Mouse (Mus musculus) lung, adult 2 months (tissue): ENCODE results near the gene Tmem52b. TPM values are rescaled to one million over a fixed set of nuclear protein-coding genes. Genes with fewer than 3 reads are reported as not detected.
"Not testable (repeated sequence)": the region's sequence is repeated elsewhere in the genome, so short reads cannot be mapped to it uniquely, and the experiment has no call there.

Experiments
- DNase-seq: peaks from one replicate; pipeline ENCODE4 v3.0.0; 2022
- H3K4me1 ChIP-seq: fragments of 200-500 bp; 2 replicates; pipeline ENCODE4 v1.6.1; 2011; ENCODE audit warnings: low read length; ENCODE audit not compliant: control insufficient read depth, insufficient read depth
- H3K4me3 ChIP-seq: fragments of 200-500 bp; replicated peaks from 2 replicates; pipeline ENCODE3; 2011; ENCODE audit warnings: low read depth, mild to moderate bottlenecking, control low read depth, low read length; ENCODE audit errors: extremely low read depth
- CTCF ChIP-seq: fragments of 200-500 bp; IDR thresholded peaks from 2 replicates; pipeline ENCODE4 v1.5.1; 2011; ENCODE audit warnings: mild to moderate bottlenecking, low read length, control low read depth; ENCODE audit not compliant: insufficient read depth
- POLR2A ChIP-seq: fragments of 200-500 bp; IDR thresholded peaks from 2 replicates; pipeline ENCODE4 v1.6.1; 2011; ENCODE audit warnings: low read depth, mild to moderate bottlenecking, control low read depth, low read length, borderline replicate concordance; ENCODE audit errors: extremely low read depth
- WGBS: fragments of 180-500 bp; shearing (Covaris S2); methylation state at CpG from one replicate; pipeline ENCODE4 v1.1.7; 2018; 5-methylcytosine and 5-hydroxymethylcytosine counted together
- polyA plus RNA-seq: library from polyadenylated mRNA; depleted of rRNA; stranded (reverse); fragments of >200 nt; gene quantifications from 2 replicates; pipeline ENCODE4 v1.2.3, GENCODE M21; 2012; rRNA removed

Tmem52b gene
- 0.17 and 0.26 TPM in 2 replicates for polyA plus RNA-seq

DNA sequence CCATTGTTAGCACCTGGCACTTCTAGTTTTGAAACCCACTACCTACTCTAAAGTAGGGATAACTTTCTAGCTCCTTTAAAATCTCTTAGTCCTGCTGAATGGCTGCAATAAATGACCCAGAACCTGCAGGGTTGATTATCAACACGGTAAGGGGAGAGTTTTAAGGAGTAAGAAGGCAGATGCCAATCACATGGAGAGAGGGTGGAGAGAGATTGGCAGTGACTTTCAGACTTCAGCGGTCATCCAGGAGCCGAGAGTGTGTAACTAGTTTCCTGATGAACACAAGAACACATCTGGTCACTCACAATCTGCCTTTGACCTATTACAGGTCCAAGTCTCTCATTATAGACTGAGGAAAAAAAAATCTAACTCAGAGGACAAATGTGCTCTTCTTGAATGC is at the start of gene Tmem52b:
Tmem52b (plus strand) TSS at position 189 of the 400 bp plus-strand sequence.
- peaks cover 4% of the 10 kb centered on the region for H3K4me1 ChIP-seq
- TF ChIP-seq CTCF (no peak), POLR2A (no peak)
- no peak for DNase-seq
- H3K4me3 ChIP-seq, result no peak within 1 kb of the TSS
- WGBS, result 67% methylated on average over 3 of the region's 3 CpGs

DNA sequence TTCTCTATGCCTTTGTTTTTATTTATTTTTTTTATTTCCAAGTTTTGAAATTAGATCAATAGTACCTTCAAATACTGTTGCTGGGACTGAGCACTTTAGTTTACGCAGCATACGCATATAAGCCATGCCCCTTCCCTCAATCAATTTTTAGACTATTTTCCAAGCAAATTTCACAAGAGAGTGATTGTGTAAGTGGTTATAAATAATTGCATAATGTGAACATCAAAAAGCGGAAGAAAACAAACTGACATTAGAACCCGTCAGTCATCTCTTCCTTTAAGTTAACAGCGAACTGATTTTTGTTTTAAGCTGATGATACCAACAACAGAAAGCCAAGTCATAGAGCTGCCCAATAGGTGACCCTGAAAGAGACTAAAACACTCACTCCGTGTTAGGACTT is 41.0 kb upstream of the Tmem52b start:
- TF ChIP-seq CTCF (no peak), POLR2A (no peak)
- no peak for DNase-seq
- peak overlapping the region; percentile 16 for H3K4me3 ChIP-seq
- WGBS, result 71% methylated on average over 6 of the region's 6 CpGs
- no peaks in the 10 kb centered on the region for H3K4me1 ChIP-seq

DNA sequence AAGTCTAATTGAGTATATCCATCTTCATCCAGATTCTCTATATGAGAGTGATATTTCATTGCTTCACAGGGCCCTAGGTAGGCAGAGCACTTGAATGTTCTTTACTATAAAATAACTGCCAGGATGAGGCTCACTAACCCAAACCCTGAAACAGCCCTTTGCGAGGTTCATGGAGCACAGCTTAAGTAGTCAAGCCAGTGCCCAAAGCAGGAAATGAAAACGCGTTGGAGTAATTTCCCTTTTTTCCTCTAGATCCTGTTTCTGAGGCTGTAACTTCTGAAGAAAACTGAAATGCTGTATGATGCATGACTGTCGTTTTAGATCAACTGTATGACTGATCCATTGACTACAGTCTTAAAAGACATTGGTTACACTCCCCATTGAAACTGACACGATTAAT is 39.7 kb upstream of the Tmem52b start:
- no peak for TF ChIP-seq CTCF
- TF ChIP-seq POLR2A, result no peak
- no peak overlapping the region for H3K4me3 ChIP-seq
- no peaks in the 10 kb centered on the region; the same call in 1 of the 2 replicates for H3K4me1 ChIP-seq
- WGBS, result 62% methylated on average over 5 of the region's 5 CpGs
- DNase-seq, result no peak

DNA sequence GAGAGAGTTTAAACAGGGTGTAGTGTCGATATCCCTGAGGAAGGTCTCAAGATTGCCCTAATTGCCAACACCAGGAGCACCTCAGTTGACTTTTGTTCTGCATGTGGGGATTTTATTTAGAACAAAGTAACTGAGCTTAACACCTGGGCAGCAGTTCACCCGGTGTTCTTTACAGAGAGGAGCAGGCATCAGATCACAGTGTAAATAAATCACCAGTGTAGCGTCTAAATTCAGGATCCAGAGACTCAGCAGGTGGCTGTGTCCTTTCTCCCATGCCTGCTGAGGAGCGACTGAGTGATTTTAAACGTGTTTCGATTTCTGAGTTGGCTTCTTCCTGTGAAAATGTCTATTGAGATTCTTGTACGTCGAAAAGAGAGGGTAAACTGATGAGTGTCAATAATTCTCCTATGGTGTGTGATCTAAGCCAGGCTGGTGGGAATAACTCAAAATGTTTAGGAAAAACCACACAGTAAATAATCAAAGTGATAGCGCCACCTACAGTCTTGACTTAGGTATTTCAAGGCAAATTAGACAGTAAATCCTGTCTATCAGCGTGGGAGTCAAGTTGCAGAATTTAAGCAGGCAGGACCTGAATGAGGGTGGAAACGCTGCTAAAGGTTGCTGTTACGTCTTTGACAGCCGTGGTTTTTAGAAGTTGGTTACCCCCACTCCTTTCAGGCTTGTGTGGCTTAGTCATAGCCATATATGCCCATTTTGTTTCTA is 35.8 kb upstream of the Tmem52b start:
- no peak overlapping the region for H3K4me3 ChIP-seq
- no peak for DNase-seq
- H3K4me1 ChIP-seq, result no peaks in the 10 kb centered on the region; the same call in 1 of the 2 replicates
- TF ChIP-seq CTCF, result peak; percentile 29; the same call in 1 of the 2 replicates
- no peak for TF ChIP-seq POLR2A
- 25% methylated on average over 13 of the region's 13 CpGs for WGBS

DNA sequence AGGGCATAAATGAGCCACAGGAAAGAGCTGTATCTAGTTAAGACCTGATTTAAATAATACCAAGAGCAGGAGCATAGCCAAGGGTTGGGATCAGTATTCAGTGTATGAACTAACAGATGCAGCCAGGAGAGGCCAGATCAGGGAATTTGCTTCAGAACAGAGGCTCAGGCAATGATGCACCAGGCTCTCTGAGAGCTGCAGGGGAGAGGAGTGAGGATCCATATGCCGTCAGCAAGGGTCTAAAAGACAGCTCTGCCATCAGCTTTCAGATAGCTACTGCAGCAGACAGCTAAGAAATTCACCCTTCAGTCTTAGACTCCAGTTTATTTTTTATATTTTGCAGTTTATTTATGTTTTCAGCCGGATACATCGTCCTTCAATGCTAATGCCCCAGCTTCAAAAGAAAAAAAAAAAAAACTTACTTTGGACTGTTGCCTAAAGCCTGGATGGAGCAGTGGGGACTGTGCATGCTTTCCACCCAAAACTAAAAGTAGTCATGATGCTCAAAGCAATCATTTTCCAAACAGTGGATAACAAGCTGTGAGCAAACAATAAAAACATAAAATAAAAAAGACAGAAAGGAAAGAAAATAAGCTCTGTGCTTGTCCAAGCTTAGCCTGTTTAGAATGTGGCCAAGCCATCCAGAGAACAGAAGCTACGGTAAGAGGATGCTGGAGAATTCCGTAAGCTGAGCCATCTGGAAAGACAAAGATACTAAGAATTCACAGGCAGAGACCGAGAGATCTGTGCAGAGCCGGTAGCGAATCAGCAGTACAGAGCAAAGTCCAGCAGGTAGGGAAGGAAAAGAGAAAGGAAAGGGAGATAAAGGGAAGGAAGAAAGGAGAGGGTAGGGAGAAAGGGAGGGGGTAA is 32.0 kb upstream of the Tmem52b start:
- TF ChIP-seq CTCF, result no peak
- no peak for TF ChIP-seq POLR2A
- DNase-seq, result no peak
- H3K4me1 ChIP-seq, result no peaks in the 10 kb centered on the region; the same call in 1 of the 2 replicates
- WGBS, result 55% methylated on average over 8 of the region's 8 CpGs
- H3K4me3 ChIP-seq, result no peak overlapping the region

DNA sequence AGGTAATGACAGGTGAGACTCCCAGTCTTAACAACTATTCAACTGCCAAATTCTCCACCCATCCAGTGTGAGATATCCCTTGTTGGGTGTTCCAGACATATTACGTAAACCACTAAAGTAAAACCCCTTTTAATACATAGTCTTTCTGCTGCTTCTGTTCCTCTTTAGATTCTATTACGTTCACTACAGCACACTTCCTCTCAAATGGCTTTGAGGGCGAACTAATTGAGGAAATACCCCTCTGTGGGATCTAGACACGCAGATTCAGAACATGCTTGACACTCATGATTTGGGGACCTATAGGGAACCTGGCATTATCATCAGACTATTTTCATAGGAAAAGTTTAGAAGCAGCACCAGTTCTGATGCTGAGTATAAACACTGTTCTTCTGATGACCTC is 17.4 kb upstream of the Tmem52b start:
- Histone ChIP-seq H3K4me1 (no peaks in the 10 kb centered on the region), H3K4me3 (no peak overlapping the region)
- DNase-seq, result no peak
- TF ChIP-seq CTCF, result no peak
- no peak for TF ChIP-seq POLR2A
- WGBS, result 62% methylated on average over 4 of the region's 4 CpGs

DNA sequence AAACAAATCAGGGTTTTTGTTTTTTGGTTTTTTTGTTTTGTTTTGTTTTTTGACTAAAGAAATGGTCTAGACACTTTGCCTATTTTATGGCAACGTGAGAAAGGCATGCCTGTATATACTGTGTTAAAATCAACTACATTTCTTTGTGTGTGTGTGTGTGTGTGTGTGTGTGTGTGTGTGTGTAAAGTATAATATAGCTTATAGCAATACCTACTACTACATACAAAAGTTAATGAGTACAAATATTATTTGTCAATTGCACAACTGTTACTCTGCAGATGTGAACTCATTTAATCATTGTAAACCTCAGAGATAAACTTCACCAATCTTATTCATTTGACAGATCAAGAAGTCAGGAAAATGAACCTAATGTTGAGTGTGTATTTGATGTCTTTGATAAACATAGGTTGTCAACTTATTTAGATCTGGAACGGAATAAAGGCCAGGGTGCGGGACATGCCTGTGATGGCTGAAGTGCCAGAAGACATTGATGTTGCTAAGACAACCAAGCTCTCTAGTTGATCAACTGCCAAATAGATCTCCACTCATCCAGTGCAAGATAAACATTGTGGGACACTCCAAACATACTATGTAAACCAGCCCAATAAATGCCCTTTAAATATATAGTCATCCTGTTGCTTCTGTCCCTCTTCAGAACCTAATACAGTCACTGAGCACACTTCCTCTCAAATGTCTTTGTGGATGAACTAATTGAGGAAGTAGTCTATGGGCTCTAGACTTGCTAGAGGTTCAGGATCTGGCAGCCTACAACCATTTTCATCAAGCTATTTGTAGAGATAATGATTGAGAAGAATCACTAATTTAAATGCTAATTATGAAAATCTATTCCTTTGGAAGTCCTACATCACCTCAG is 14.8 kb upstream of the Tmem52b start:
- TF ChIP-seq CTCF (no peak), POLR2A (no peak)
- Histone ChIP-seq H3K4me1 (no peaks in the 10 kb centered on the region), H3K4me3 (no peak overlapping the region)
- no peak for DNase-seq
- WGBS, result 60% methylated on average over 3 of the region's 3 CpGs

DNA sequence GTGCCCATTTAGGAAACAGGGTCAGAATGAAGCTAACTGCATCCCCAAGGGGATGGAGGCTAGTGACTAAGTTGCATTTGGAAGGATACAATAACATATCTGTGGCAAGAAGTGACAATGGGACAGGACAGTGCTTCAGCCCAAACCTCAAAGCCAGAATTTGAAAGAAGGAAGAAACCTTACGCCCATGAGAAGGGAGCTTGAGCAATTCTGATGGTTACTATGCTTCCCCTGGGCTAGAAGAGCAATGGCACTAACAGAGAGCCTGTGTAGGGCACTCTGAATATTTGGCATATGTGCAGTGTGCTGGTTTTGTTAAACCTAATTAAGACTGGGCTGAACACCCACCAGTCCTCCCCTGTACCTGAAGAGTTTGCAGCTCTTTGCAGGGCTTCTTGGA is 12.8 kb upstream of the Tmem52b start:
- WGBS, result 71% methylated on average over 1 of the region's 1 CpGs
- not testable (repeated sequence) for DNase-seq, H3K4me3 ChIP-seq, H3K4me1 ChIP-seq

DNA sequence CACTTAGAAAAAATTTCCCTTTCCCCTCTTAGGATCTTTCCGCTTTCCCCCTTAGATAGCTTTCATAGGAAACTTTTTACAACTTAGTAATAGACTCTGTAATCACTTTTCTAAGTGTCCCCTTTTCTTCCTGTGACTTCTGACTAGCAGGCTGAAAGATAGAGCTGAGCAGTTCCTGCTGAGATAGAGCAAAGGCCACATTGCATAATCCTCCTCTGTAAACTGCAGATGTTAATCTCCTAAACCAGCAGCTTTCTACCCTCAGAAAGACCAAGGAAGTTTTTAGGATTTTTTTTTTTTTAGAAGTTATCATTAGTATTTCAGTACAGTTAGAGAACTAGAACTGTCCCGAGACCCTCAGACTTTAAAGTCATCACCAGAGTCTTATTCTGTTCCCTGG is 8.9 kb upstream of the Tmem52b start:
- no peak for DNase-seq
- Histone ChIP-seq H3K4me1 (no peaks in the 10 kb centered on the region), H3K4me3 (no peak overlapping the region)
- 92% methylated on average over 2 of the region's 2 CpGs for WGBS
- TF ChIP-seq POLR2A (no peak), CTCF (no peak)

DNA sequence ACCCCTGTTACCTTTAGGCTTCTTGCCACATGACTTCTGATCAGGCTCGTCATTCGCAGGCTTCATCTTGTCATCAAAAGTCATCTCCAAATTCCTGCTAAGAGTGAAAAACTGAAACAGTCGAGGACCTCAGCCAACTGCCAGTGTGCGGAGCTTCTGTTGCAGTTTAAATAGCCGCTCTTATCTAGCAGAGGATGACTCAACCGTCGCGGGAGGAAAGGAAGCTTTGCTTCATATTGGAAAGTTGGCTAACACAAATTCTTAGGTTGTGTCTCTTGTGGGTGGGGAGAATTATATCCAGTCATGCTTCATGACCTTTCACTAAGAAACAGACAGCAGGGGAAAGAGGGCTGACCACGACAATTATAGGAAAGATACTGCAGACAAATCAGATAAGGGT is 5.3 kb upstream of the Tmem52b start, which contains the start of gene Olr1:
Olr1 (minus strand) TSS at position 142 of the 400 bp plus-strand sequence.
- no peak for TF ChIP-seq CTCF
- TF ChIP-seq POLR2A, result 0 out of 2 replicates have a peak, but pooled peaks have one; percentile 6
- no peaks in the 10 kb centered on the region for H3K4me1 ChIP-seq
- WGBS, result 57% methylated on average over 9 of the region's 9 CpGs
- DNase-seq, result no peak
- no peak within 1 kb of the TSS for H3K4me3 ChIP-seq
